In genomic region chr6:65671451-65671850, GRCm38 (mm10) we compare ENCODE assay signal across 8 mouse cellular contexts. TPM values are rescaled to one million over a fixed set of nuclear protein-coding genes. Genes with fewer than 3 reads are reported as not detected.
DNase-seq lines count a peak whose midpoint lies in the region; ATAC-seq and TF ChIP-seq lines count a peak whose summit lies in the region.

Gene Ndnf, plus strand, starts transcription at chr6:65671590.

- H3K4me3 ChIP-seq in E14TG2a.4 (replicated peaks; ENCODE audit: low read length) = peak within 1 kb of the TSS; percentile 81
- peak within 1 kb of the TSS; percentile 48 for H3K4me3 ChIP-seq in forebrain, postnatal 0 days (ENCODE audit: low read depth, low read length)
- peak within 1 kb of the TSS; percentile 65 for H3K4me3 ChIP-seq in lung, postnatal 0 days (ENCODE audit: low read depth, low read length)

- peak within 1 kb of the TSS; percentile 96 for H3K4me2 ChIP-seq in forebrain, postnatal 0 days (ENCODE audit: low read depth)
- peak within 1 kb of the TSS; percentile 87 for H3K4me2 ChIP-seq in lung, postnatal 0 days (replicated peaks; ENCODE audit: low read depth, low read length)

- DNase-seq in cerebellum, adult 18-20 months = peak; percentile 25 to 44
- peak; percentile 60 for DNase-seq in forebrain, postnatal 0 days
- DNase-seq in layer of hippocampus, adult 9-11 months = peak; percentile 34
- DNase-seq in lung, postnatal 0 days (ENCODE audit: low spot score) = peak; percentile 90
- DNase-seq in ovary, adult 18-20 months (ENCODE audit: low spot score) = peak; percentile 70
- DNase-seq in thymus, postnatal 0 days (ENCODE audit: low spot score) = peak; percentile 21

- no peaks in the 10 kb centered on the region for H3K36me3 ChIP-seq in E14TG2a.4 (ENCODE audit: insufficient read depth, low read length)
- H3K36me3 ChIP-seq in forebrain, postnatal 0 days (ENCODE audit: insufficient read depth) = no peaks in the 10 kb centered on the region
- H3K36me3 ChIP-seq in lung, postnatal 0 days (ENCODE audit: insufficient read depth, low read length) = no peaks in the 10 kb centered on the region

- peak; percentile 87 for ATAC-seq in forebrain, postnatal 0 days
- peak; percentile 80 to 86 for ATAC-seq in hematopoietic stem cell, adult 5-6 weeks (replicated peaks in 1 of 2; ENCODE audit: insufficient read depth in 1 of 2, low FRiP score in 2 of 2, low TSS enrichment in 1 of 2, low read depth in 1 of 2, poor library complexity in 2 of 2, severe bottlenecking in 2 of 2)
- peak; percentile 95 for ATAC-seq in lung, postnatal 0 days

- H3K27ac ChIP-seq in forebrain, postnatal 0 days (ENCODE audit: low read depth, low read length) = no peak within 1 kb of the TSS
- H3K27ac ChIP-seq in lung, postnatal 0 days (ENCODE audit: low read length) = peak within 1 kb of the TSS; percentile 68

- WGBS in forebrain, postnatal 0 days = 4% methylated on average over 27 of the region's 45 CpGs
- whole genome bisulfite sequencing in lung, postnatal 0 days = 0% methylated on average over 13 of the region's 45 CpGs

- H3K9ac ChIP-seq in forebrain, postnatal 0 days = peak within 1 kb of the TSS; percentile 35
- peak within 1 kb of the TSS; percentile 44 for H3K9ac ChIP-seq in lung, postnatal 0 days (replicated peaks; ENCODE audit: low read depth)

- TF ChIP-seq EP300 in lung, postnatal 0 days (IDR thresholded peaks at IDR 0.05) = no peak

- TF ChIP-seq CTCF in E14TG2a.4 (conservative IDR thresholded peaks at IDR 0.05; ENCODE audit: low read length) = no peak
- no peak for TF ChIP-seq CTCF in forebrain, postnatal 0 days (IDR thresholded peaks at IDR 0.05; ENCODE audit: low read depth)
- no peak for TF ChIP-seq CTCF in lung, postnatal 0 days (IDR thresholded peaks at IDR 0.05)

- H3K9me3 ChIP-seq in E14TG2a.4 (ENCODE audit: low read length) = no peaks in the 10 kb centered on the region
- no peaks in the 10 kb centered on the region for H3K9me3 ChIP-seq in forebrain, postnatal 0 days (ENCODE audit: low read length)
- H3K9me3 ChIP-seq in lung, postnatal 0 days (ENCODE audit: low read length) = no peaks in the 10 kb centered on the region

- H3K4me1 ChIP-seq in E14TG2a.4 (replicated peaks; ENCODE audit: low read depth, low read length) = peaks cover 19% of the 10 kb centered on the region; the same call in 1 of the 2 replicates
- H3K4me1 ChIP-seq in forebrain, postnatal 0 days (ENCODE audit: insufficient read depth) = peaks cover 9% of the 10 kb centered on the region; the same call in 1 of the 2 replicates
- no peaks in the 10 kb centered on the region for H3K4me1 ChIP-seq in lung, postnatal 0 days (ENCODE audit: insufficient read depth, low read depth, low read length)

- H3K27me3 ChIP-seq in E14TG2a.4 (ENCODE audit: insufficient read depth, low read length) = peaks cover 62% of the 10 kb centered on the region
- H3K27me3 ChIP-seq in forebrain, postnatal 0 days (ENCODE audit: insufficient read depth, low read length) = peaks cover 13% of the 10 kb centered on the region
- no peaks in the 10 kb centered on the region for H3K27me3 ChIP-seq in lung, postnatal 0 days (replicated peaks; ENCODE audit: insufficient read depth, low read length)

RNA-seq across cellular contexts. Expression of gene Ndnf, which starts in this region (rescaled TPM):
- 15.8 and 24.2 TPM in 2 replicates for total RNA-seq in forebrain, postnatal 0 days (2014; rRNA removed)
- polyA plus RNA-seq in forebrain, postnatal 0 days (2015; fragmentation: Nextera tagmentation; extraction: Ambion mirVana) = 5.5 and 6.1 TPM in 2 replicates
- total RNA-seq in hematopoietic stem cell, adult 5-6 weeks (2017) = 0.35 and 1.1 TPM in 2 replicates
- polyA plus RNA-seq in lung, postnatal 0 days (2015; fragmentation: Nextera tagmentation; extraction: Ambion mirVana) = 33.7 and 61.1 TPM in 2 replicates
- polyA plus RNA-seq in thymus, postnatal 0 days (2015; fragmentation: Nextera tagmentation; extraction: Ambion mirVana) = 0.12 and 0.17 TPM in 2 replicates

Comparison
In these comparisons a context has a peak if more than half of its experiments do, and no peak if none do; other contexts are left out.
1. Peak in DNase-seq in thymus, postnatal 0 days; RNA of the gene not detected or under 1 TPM.
2. DNase-seq: peak in every context shown above with its lines; median percentile 90 in lung, postnatal 0 days; 70 in ovary, adult 18-20 months; 60 in forebrain, postnatal 0 days; 34 in cerebellum, adult 18-20 months; 34 in layer of hippocampus, adult 9-11 months; 21 in thymus, postnatal 0 days.